Mouse (Mus musculus): Measurements from ENCODE around the gene Thap11.
"Not testable (repeated sequence)": the region's sequence is repeated elsewhere in the genome, so short reads cannot be mapped to it uniquely, and the experiment has no call there.

Thap11 gene

DNA sequence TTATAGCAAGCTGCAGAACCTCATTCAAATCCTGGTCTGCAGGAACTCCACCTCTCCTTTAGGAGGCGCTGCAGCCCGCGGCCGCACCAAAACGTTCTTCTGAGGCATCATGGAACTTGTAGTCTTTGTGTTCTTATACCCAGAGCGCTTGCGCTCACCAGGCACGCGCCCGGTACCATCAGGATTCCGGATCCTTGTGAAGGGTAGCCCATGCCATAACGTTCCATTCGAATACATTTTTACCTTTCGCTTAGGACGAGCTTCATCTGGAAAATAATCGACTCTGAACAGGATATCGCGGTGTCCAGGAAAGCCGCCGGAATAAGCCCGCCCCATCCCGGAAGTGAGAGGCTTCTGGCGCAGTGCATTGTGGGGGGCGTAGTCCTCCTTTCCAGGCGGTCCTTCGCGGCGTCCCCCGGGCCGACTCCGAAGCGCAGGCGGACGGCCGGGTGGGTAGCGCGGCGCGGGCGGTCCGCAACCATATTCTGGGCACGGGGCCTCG, at the start of gene Thap11:
Gene Thap11, plus strand, starts transcription at position 418 of the 502 bp plus-strand sequence.
- peak; percentile 97 for DNase-seq (ENCODE audit: low spot score)

DNA sequence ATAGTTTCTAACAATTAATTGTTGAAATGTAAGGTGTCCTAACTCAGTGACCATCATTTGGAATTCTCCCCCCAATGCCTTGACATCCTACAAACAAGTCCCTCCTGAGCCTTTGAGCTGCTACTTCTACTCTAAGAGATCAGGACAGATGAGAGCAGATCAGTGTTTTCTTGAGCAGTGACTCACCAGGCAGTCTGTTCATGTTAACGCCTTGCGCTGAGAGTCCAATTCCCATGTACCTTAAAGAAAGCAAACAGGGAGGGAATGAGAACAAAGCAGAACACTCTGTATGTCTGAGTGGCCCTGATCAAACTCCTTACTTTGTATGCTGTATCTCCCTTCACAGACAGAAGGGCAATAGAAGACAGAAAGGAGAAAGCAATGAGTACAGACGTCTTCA, 49.6 kb upstream of the Thap11 start:
- no peak for DNase-seq (ENCODE audit: low spot score)

- no peak for DNase-seq (ENCODE audit: low spot score)
These were observed 49.0 kb upstream of the Thap11 start for GRCm38 (mm10) chr8:105805964-105806363.

DNA sequence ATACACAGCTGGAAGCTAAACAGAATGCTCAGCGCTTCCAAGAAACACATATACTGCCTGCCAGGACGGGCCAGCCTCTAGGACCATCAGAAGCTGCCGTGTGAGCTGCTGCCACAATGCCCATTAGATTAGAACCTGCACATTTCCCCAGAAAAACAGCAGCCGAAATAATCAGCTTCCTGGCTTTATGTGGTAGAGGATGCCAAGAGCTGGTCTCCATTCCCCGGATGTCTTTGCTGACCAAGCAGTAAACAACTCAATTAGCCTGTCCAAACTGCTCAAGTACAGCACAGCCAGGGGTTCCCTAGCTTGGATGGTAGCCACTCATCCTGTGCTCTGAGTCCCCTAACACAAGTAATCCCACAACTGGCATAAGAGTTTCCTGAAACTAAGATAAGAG, 47.2 kb upstream of the Thap11 start:
- DNase-seq (ENCODE audit: low spot score), result no peak

DNA sequence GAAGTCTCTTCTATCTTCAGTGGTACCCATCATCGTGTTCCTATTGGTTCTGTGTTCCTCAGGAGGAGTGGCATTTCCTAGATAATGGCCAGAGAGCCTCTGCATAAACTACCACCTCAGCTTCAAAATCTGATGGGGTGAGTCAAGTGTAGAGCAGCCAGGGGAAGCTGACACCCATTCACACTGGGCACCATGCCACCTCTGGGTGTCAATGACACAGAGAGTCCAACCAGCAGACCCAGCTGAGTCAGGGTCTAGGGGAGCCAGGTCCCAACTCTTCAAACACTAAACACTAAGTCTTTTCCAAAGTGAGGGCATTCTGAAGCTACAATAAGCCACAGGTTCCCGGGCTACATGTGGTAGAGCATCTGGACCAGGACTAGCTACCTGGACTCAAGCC, 46.5 kb upstream of the Thap11 start:
- no peak for DNase-seq (ENCODE audit: low spot score)

DNA sequence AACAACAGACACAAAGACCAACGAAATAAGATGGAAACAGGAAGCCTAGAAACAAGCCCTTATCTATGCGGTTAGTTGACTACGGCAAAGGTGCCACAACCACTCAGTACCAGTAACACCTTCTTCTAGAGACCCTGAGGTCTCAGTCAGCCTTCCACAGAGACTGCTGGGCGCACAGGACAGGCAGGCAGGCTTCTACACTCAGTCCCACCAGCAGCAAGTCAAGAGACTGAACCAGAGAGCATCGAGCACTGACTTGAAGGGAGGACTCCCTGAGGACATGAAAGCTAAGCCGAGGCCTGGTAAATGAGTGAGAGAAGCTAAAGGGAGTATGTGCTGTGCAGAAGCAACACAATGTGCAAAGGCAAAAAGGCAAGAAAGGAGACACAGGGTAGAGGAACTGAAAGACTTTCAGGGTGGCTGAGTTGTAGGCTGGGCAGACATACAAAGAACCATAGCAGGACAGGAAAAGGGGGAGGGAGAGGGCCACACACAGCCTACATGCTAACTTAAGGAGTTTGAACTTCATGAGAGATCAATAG, 44.6 kb upstream of the Thap11 start:
- no peak for DNase-seq (ENCODE audit: low spot score)

DNA sequence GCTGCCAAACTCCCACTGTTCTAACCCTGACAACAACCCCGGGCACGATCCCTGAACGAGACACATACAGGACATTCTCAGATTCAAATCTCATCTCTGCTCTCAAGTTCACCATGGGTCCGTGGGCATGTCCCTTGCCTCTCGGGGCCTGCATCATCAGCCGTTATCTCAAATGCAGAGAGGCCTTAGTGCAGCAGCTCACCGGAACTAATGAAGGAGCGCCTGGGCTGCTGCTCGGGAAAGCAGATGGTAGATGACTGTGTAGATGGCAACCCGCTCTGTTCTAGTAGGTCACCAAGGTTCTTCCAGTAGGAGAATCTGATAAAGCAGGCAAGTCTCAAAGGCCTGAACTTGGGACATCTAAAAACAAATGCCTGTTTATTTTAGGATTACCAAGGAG, 43.9 kb upstream of the Thap11 start:
- no peak for DNase-seq (ENCODE audit: low spot score)

GRCm38 (mm10) chr8:105811543-105811942, 43.4 kb upstream of the Thap11 start:
- DNase-seq (ENCODE audit: low spot score), result no peak

GRCm38 (mm10) chr8:105812511-105812910, 42.4 kb upstream of the Thap11 start:
- DNase-seq (ENCODE audit: low spot score), result no peak

DNA sequence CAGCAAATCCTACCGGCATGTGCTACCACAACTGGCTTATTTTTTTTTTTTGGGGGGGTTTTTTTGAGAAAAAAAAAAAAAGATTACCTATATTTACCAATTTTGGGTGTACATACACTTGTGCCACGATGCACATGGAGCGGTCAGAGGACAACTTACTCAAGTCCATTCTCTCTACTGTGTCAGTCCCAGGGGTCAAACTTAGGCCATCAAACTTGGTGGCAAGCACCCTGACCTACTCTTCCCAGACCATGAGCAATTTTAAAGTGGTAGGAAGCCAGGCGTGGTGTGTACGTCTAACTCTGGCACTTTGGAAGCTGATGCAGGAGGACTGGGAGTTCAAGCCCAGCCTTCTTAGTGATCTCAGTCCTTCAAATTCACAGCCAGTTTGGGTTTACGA, 41.7 kb upstream of the Thap11 start:
- DNase-seq (ENCODE audit: low spot score), result no peak

DNA sequence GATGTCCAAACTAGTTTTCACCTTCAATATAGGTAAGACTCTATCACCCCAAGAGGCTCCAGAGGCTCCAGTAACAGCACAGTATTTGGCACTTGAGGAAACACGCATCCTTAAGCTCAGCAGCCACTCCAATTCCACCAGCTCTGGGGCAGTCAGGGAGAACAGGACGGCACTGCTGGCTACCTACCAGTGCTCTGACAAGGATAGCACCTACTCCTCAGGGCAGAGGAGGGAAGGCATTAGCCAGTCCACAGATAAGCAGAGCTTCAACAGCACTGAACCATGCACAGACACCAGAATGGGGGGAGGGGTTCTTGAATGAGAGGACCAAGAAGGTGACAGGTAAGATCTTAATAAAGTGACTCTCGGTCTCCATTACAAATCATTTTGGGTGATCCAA, 35.3 kb upstream of the Thap11 start:
- DNase-seq (ENCODE audit: low spot score), result no peak

GRCm38 (mm10) chr8:105820925-105821324, 34.0 kb upstream of the Thap11 start:
- DNase-seq (ENCODE audit: low spot score), result no peak

DNA sequence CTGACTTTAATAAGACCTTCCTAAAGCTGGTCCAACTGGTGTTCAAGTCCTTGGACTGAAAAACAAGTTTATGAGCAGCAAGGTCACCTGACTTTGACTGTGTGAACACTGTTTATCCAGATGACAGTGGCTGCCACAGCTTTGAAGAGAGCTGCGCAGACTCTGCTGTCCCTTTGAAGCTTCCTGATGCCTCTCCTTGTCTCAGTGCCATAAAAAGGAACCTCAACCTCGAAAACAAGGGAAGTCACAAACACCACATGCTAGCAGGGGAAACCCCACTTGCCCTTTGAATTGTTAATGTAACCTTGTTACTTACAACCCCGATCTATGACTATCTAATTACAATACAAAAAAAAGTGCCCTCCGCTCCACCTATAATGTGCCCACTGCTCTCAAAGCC, 29.4 kb upstream of the Thap11 start:
- no peak for DNase-seq (ENCODE audit: low spot score)

- DNase-seq (ENCODE audit: low spot score), result peak; percentile 7
These were observed 28.6 kb upstream of the Thap11 start for GRCm38 (mm10) chr8:105826379-105826778.

DNA sequence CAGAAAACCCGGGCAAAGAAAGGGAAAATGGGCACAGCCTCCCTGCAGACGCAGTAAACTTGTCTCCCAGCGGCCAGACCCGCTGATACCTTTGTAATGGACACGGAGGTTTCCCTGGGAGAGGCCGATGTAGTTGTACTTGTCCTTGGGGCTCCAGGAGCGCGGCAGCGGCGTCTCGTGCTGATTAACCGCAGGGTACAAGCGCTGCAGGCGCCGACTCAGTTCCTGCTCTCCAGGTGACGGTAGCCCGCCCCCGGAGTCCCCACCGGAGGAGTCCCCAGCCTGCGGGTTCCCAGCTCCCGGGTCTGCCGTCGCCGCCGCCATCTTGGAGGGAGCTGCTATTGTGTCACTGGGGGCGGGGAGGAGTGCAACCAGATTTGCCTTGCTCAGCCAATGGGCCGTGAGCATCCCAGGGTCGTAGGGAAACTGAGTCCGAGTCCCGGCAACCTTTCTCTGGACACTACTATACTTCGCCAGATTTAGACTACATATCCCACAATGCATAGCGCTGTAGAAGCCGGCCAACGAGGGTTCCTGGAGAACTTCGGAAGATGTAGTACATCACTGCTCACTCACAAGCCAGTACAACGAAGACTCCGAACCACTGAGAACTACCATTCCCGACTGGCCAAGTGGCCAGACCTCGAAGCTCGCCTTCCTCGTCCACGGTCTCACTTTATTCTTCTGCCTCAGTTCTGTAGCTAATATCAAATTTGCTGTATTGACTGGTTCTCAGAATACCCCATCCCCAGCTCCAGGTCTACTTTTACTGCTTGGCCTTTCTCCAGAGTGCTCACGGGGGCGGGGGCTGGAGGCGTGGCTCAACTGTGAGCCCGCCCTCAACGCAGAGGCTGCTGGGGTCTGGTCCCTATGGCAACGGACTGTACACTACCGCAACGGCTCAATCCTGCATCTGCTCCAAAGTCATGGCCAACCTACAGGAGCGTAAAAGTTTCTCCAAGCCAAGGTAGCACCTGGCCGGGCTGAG, 27.8 kb upstream of the Thap11 start, which contains the start of the genes Ranbp10 and Tsnaxip1:
Gene Ranbp10, minus strand, starts transcription at position 490 of the 988 bp plus-strand sequence.
Gene Tsnaxip1, plus strand, starts transcription at position 871 of the 988 bp plus-strand sequence.
- DNase-seq (ENCODE audit: low spot score), result peak; percentile 100

DNA sequence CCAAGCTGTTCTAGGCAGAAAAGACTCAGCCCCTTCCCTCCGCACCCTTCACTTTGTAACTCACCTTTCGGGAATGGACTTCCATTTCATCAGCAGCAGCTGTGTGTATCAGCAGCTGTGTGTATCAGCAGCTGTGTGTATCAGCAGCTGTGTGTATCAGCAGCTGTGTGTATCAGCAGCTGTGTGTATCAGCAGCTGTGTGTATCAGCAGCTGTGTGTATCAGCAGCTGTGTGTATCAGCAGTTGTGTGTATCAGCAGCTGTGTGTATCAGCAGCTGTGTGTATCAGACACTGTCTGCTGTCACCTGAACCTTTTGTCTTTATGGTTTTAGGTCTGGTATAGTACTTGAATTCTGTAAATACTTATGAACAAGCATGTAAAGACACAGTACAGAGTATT, 21.2 kb upstream of the Thap11 start:
- DNase-seq (ENCODE audit: low spot score), result not testable (repeated sequence)

DNA sequence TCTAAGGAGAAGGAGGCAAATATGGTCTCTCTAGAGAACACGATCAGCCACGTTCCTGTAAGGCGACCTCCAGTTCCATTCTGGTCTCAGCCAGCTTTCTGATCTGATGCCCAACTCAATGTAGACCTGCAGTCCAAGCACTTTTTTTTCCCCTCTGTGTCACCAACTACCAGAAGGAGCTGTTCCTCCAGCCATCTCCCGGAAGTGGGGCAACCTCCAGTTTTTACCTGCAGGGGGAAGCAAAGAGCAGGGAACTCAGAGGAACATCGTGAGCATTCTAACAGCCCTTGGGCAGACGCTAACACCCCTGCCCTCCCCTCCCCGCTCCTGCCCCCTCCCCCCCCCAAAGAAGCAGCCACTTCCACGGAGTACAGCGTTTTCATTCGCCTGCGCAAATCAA, 19.6 kb upstream of the Thap11 start:
- peak; percentile 69 for DNase-seq (ENCODE audit: low spot score)

DNA sequence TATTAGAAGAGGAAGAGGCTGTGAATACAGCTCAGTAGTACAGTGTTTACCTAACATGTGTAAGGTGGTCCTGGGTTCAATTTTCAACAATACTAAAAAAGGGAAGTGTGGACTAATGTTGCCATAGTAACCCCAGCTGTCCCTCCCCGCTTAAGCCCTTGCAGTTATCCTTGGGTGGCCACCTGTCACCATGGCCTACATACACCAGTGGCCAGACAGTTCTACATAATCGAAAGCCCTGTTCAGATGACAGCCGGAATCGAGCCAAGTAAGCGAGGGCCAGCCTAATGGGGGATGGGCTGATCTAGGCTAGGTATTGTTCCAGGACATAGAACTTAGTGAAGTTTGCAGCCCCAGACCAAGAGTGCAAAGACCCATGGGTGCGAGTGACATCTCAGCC, 17.9 kb upstream of the Thap11 start:
- no peak for DNase-seq (ENCODE audit: low spot score)

DNA sequence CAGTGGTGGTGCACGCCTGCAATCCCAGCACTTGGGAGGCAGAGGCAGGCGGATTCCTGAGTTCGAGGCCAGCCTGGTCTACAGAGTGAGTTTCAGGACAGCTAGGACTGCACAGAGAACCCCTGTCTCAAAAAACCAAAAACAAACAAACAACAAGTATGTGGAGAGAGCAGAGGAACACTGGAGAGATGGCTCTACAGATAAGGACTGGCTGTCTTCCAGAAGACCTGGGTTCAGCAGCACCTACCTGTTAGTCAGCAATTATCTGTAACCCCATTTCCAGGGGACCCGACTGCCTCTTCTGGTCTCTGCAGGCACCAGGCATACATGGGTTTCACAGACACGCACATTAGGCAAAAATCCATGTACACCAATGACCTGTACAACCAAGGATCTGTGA, 15.7 kb upstream of the Thap11 start:
- no peak for DNase-seq (ENCODE audit: low spot score)

DNA sequence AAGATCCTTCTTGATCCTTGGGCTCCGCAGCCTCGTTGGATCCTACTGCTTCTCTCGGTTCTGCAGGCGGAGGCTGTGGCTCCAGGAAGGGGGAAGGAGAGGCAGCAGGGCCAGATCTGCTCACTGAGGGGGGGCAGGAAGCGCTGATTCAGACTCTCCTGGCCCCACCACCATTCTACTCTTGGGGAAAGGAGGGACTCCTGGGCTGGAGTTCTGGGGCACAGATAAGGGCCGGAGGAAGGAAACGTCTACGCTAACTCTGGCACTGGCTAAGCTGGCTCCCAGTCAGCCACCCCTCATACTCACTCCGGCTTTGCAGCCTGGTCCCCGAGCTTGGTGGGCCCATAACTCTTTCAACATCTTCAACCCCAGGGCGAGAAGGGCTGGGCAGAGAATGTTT, 8.3 kb upstream of the Thap11 start:
- DNase-seq (ENCODE audit: low spot score), result no peak

- DNase-seq (ENCODE audit: low spot score), result no peak
These were observed 4.9 kb upstream of the Thap11 start for GRCm38 (mm10) chr8:105850014-105850413.

DNA sequence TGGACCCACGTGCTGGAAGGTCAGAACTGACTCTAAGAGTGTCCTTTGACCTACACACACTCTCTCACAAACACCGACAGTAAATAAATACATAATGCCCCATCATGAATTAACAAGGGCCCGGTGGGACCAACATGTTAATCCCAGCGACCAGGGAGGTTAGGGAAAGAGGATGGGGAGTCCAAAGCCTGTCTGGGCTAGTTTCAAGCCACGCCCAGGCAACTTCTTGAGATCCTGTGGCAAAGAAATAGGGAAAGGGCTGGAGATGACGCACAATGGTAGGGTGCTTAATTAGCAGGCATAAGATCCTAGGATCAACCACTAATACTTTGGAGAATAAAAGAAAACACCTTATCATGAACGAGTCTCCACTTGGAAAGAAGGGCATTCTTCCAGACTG, 4.3 kb upstream of the Thap11 start:
- DNase-seq (ENCODE audit: low spot score), result no peak

DNA sequence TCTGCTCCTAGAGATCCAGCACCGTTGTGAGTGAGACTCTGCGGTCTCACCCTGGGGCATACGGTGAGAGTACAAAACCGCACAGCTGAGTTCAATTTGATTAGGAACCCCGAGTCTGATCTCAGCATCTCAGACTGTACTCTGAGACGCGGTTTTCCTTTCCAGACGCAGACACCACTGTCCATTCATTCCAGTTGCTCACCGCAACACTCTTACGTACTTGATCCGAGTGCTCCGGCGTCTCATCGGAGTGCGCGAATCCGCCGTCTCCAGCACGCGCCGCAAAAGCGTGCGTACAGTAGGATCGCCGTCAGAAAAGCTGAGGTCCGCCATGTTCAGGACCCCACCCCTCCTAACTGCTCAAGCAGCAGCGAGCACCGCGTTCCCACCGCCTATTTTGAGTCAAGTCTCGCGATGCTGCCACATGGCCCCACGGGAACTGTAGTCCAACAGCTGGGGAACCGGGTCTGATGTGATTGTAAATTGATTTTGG, 3.2 kb upstream of the Thap11 start:
- DNase-seq (ENCODE audit: low spot score), result peak; percentile 98

Measured in embryo, embryonic 10.5 days (tissue).